Mouse (Mus musculus): ENCODE data around the gene Ip6k1. TPM values are rescaled to one million over a fixed set of nuclear protein-coding genes. Genes with fewer than 3 reads are reported as not detected.
A peak's percentile ranks its signal among the peaks of the same experiment; 100 is the strongest.

The Ip6k1 gene
- polyA plus RNA-seq, 1 experiment from 2014 or later: 27.9 TPM

DNA sequence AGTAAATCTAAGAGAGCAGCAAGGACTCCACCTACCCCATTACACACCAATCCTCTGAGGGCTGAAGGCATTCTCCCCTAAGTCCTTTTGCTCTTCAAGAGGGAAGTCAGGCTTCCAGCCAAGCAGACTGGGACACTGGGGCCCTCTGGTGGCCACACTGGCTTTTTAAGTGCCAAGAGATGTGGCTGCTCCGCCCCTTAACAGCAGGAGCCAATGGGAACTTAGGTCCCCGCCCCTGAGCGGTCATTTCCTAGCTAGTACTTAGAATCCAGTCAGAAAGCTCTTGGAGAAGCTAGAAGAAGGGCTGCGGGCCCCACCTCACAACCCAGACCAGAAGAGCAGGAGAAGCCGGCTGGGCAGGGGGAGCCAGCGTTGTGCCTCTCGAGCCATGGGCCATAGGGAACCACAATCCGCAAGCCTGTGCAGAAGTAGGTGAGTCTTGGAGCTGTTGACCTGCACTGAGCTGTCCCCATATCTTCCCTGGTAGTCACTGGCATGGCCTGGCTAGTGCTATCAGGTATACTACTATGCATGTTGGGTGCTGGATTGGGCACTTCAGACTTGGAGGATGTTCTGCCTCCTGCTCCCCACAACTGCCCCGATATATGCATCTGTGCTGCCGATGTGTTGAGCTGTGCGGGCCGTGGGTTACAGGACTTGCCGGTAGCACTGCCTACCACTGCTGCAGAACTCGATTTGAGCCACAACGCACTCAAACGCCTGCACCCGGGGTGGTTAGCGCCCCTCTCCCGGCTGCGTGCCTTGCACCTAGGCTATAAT lies 50.8 kb downstream of the Ip6k1 start, which contains the start of gene Amigo3:
Amigo3 (plus strand) TSS at position 275 of the 780 bp plus-strand sequence.
- WGBS: 46% methylated on average over 20 of the region's 20 CpGs
- peak within 1 kb of the TSS; percentile 52; the same call in 1 of the 2 replicates for H3K27ac ChIP-seq (ENCODE audit: low read depth, low read length)
- no peaks in the 10 kb centered on the region for H3K9me3 ChIP-seq (ENCODE audit: control insufficient read depth)
- peaks cover 56% of the 10 kb centered on the region for H3K36me3 ChIP-seq (ENCODE audit: control insufficient read depth, insufficient read depth)
- H3K9ac ChIP-seq (ENCODE audit: low read depth, low read length): 0 out of 2 replicates have a peak within 1 kb of the TSS, but pooled peaks have one; percentile 1
- H3K27me3 ChIP-seq (replicated peaks; ENCODE audit: control insufficient read depth, insufficient read depth, low read length): no peaks in the 10 kb centered on the region
- H3K4me1 ChIP-seq (replicated peaks; ENCODE audit: control insufficient read depth, insufficient read depth, low read length): 0 out of 2 replicates have a peak, but pooled peaks cover 7% of the 10 kb centered on the region
- peak; percentile 13 for ATAC-seq
- H3K4me2 ChIP-seq (replicated peaks; ENCODE audit: low read depth): peak within 1 kb of the TSS; percentile 47
- peak; percentile 99 for TF ChIP-seq CTCF (IDR thresholded peaks at IDR 0.05; ENCODE audit: low read depth)
- no peak within 1 kb of the TSS for H3K4me3 ChIP-seq (ENCODE audit: low read depth, low read length)

DNA sequence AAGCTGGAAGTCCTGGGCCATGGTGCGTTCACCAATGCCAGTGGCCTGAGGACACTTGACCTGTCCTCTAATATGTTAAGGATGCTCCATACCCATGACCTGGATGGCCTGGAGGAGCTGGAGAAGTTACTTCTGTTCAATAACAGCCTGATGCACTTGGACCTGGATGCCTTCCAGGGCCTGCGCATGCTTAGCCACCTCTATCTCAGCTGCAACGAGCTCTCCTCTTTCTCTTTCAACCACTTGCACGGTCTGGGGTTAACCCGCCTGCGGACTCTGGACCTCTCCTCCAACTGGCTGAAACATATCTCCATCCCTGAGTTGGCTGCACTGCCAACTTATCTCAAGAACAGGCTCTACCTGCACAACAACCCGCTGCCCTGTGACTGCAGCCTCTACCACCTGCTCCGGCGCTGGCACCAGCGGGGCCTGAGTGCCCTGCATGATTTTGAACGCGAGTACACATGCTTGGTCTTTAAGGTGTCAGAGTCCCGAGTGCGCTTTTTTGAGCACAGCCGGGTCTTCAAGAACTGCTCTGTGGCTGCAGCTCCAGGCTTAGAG lies 51.4 kb downstream of the Ip6k1 start:
- Histone ChIP-seq H3K4me1 (replicated peaks; ENCODE audit: control insufficient read depth, insufficient read depth, low read length) (0 out of 2 replicates have a peak, but pooled peaks cover 6% of the 10 kb centered on the region), H3K36me3 (ENCODE audit: control insufficient read depth, insufficient read depth) (peaks cover 62% of the 10 kb centered on the region), H3K4me3 (ENCODE audit: low read depth, low read length) (no peak overlapping the region), H3K9me3 (ENCODE audit: control insufficient read depth) (no peaks in the 10 kb centered on the region), H3K4me2 (replicated peaks; ENCODE audit: low read depth) (peak overlapping the region; percentile 47), H3K9ac (ENCODE audit: low read depth, low read length) (no peak overlapping the region), H3K27me3 (replicated peaks; ENCODE audit: control insufficient read depth, insufficient read depth, low read length) (no peaks in the 10 kb centered on the region), H3K27ac (ENCODE audit: low read depth, low read length) (peak overlapping the region; percentile 52; the same call in 1 of the 2 replicates)
- 61% methylated on average over 15 of the region's 15 CpGs for WGBS
- no peak for TF ChIP-seq CTCF (IDR thresholded peaks at IDR 0.05; ENCODE audit: low read depth)
- ATAC-seq: peak; percentile 0; the same call in 1 of the 2 replicates

DNA sequence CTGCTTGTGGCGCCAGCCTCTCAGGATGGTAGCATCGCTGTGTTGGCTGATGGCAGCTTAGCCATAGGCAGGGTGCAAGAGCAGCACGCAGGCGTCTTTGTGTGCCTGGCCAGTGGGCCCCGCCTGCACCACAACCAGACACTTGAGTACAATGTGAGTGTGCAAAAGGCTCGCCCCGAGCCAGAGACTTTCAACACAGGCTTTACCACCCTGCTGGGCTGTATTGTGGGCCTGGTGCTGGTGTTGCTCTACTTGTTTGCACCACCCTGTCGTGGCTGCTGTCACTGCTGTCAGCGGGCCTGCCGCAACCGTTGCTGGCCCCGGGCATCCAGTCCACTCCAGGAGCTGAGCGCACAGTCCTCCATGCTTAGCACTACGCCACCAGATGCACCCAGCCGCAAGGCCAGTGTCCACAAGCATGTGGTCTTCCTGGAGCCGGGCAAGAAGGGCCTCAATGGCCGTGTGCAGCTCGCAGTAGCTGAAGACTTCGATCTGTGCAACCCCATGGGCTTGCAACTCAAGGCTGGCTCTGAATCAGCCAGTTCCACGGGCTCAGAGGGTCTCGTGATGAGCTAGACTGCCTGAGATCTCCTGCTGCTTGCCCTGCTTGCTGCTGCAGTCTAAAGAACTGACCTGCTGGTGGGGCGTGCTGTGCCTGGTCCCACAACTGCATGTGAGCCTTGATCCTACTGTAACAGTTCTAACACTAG lies 52.2 kb downstream of the Ip6k1 start:
- WGBS: 88% methylated on average over 22 of the region's 22 CpGs
- no peak for TF ChIP-seq CTCF (IDR thresholded peaks at IDR 0.05; ENCODE audit: low read depth)
- Histone ChIP-seq H3K9ac (ENCODE audit: low read depth, low read length) (no peak overlapping the region), H3K27me3 (replicated peaks; ENCODE audit: control insufficient read depth, insufficient read depth, low read length) (no peaks in the 10 kb centered on the region), H3K27ac (ENCODE audit: low read depth, low read length) (no peak overlapping the region), H3K4me1 (replicated peaks; ENCODE audit: control insufficient read depth, insufficient read depth, low read length) (0 out of 2 replicates have a peak, but pooled peaks cover 6% of the 10 kb centered on the region), H3K9me3 (ENCODE audit: control insufficient read depth) (no peaks in the 10 kb centered on the region), H3K36me3 (ENCODE audit: control insufficient read depth, insufficient read depth) (peaks cover 70% of the 10 kb centered on the region), H3K4me3 (ENCODE audit: low read depth, low read length) (no peak overlapping the region), H3K4me2 (replicated peaks; ENCODE audit: low read depth) (no peak overlapping the region)
- no peak for ATAC-seq

DNA sequence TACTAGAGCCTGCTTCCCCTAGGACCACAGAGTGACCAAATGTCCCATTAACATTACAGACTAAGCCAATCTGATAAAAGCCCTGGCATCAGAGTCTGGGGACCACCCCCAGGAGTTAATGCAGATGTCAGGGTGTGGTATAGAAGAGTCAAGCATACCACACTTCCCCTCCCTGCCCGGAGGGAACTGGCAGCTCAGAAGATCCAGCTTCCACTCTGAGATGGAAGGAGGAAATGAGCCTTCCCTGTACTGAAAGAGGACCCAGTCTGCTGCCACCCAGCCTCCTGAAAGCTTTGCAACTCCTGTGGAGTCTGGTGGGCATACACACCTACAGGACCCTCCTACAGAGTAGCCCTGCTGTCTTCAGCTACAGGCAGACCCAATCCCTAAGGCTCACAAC lies 52.8 kb downstream of the Ip6k1 start:
- H3K9ac ChIP-seq (ENCODE audit: low read depth, low read length): no peak overlapping the region
- no peak overlapping the region for H3K27ac ChIP-seq (ENCODE audit: low read depth, low read length)
- no peak overlapping the region for H3K4me3 ChIP-seq (ENCODE audit: low read depth, low read length)
- H3K4me1 ChIP-seq (replicated peaks; ENCODE audit: control insufficient read depth, insufficient read depth, low read length): 0 out of 2 replicates have a peak, but pooled peaks cover 3% of the 10 kb centered on the region
- H3K36me3 ChIP-seq (ENCODE audit: control insufficient read depth, insufficient read depth): peaks cover 76% of the 10 kb centered on the region
- WGBS: 69% methylated on average over 1 of the region's 1 CpGs
- no peak for TF ChIP-seq CTCF (IDR thresholded peaks at IDR 0.05; ENCODE audit: low read depth)
- H3K9me3 ChIP-seq (ENCODE audit: control insufficient read depth): no peaks in the 10 kb centered on the region
- no peak overlapping the region for H3K4me2 ChIP-seq (replicated peaks; ENCODE audit: low read depth)
- ATAC-seq: no peak
- no peaks in the 10 kb centered on the region for H3K27me3 ChIP-seq (replicated peaks; ENCODE audit: control insufficient read depth, insufficient read depth, low read length)

DNA sequence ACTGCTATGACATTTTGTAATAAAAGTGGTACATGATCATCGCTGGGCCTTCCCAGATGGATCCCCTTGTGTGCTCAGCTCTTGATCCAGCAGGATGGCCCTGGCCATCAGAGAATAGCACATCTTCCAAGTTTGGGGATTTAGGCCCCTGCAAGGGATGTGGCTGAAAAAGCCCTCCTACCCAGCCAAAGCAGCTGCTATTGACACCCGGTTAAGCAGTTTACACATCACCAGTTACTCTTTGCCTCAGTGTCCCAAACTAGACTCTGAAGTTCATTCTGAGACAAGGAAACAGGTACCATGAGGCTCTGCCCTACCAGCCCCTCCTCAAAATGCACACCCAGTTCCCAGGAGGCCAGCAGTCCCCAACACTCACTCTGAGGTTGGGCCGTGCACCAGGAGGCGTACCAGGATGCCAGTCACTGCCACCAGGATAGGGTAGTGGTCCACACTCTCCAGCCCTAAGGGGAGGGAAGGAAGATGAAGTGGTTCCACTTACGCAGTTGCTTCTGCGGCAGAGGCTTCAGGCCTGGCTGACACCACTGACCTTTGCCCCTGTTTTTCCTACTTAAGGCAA lies 53.4 kb downstream of the Ip6k1 start:
- Histone ChIP-seq H3K9ac (ENCODE audit: low read depth, low read length) (no peak overlapping the region; the same call in 1 of the 2 replicates), H3K27ac (ENCODE audit: low read depth, low read length) (no peak overlapping the region), H3K36me3 (ENCODE audit: control insufficient read depth, insufficient read depth) (peaks cover 79% of the 10 kb centered on the region), H3K4me2 (replicated peaks; ENCODE audit: low read depth) (no peak overlapping the region), H3K4me3 (ENCODE audit: low read depth, low read length) (no peak overlapping the region), H3K27me3 (replicated peaks; ENCODE audit: control insufficient read depth, insufficient read depth, low read length) (no peaks in the 10 kb centered on the region), H3K4me1 (replicated peaks; ENCODE audit: control insufficient read depth, insufficient read depth, low read length) (no peaks in the 10 kb centered on the region), H3K9me3 (ENCODE audit: control insufficient read depth) (no peaks in the 10 kb centered on the region)
- no peak for TF ChIP-seq CTCF (IDR thresholded peaks at IDR 0.05; ENCODE audit: low read depth)
- ATAC-seq: no peak
- WGBS: 88% methylated on average over 6 of the region's 6 CpGs
